Mouse (Mus musculus) lung, embryonic 15.5 days (tissue): ENCODE measurements around the gene Olfr629. TPM values are rescaled to one million over a fixed set of nuclear protein-coding genes. Genes with fewer than 3 reads are reported as not detected.
"Not testable (repeated sequence)": the region's sequence is repeated elsewhere in the genome, so short reads cannot be mapped to it uniquely, and the experiment has no call there.

ENCODE experiments used
- ATAC-seq: fragments of 200-750 bp; cut with Nextera tagmentation; 2 replicates; pipeline ENCODE4 v1.8.0; 2017; ENCODE audit warnings: moderate number of reproducible peaks, borderline replicate concordance; ENCODE audit not compliant: low FRiP score, low TSS enrichment; ENCODE audit errors: extremely low read depth
- H3K27ac ChIP-seq: fragments of 300-500 bp; sonication (generic); 2 replicates; pipeline ENCODE4 v1.5.1; 2015; ENCODE audit warnings: moderate library complexity, mild to moderate bottlenecking, inconsistent platforms
- H3K27me3 ChIP-seq: fragments of 300-500 bp; sonication (generic); 2 replicates; pipeline ENCODE4 v1.6.1; 2015; ENCODE audit warnings: inconsistent platforms
- H3K36me3 ChIP-seq: fragments of 300-500 bp; sonication (generic); 2 replicates; pipeline ENCODE4 v1.6.1; 2015; ENCODE audit warnings: inconsistent platforms
- H3K4me1 ChIP-seq: fragments of 300-500 bp; sonication (generic); 2 replicates; pipeline ENCODE4 v1.6.1; 2015; ENCODE audit warnings: inconsistent platforms
- H3K4me2 ChIP-seq: fragments of 300-500 bp; sonication (generic); 2 replicates; pipeline ENCODE4 v1.6.1; 2015; ENCODE audit warnings: inconsistent platforms, mild to moderate bottlenecking, moderate library complexity
- H3K4me3 ChIP-seq: fragments of 300-500 bp; sonication (generic); 2 replicates; pipeline ENCODE4 v1.5.1; 2015; ENCODE audit warnings: mild to moderate bottlenecking, inconsistent platforms
- H3K9ac ChIP-seq: fragments of 300-500 bp; sonication (generic); 2 replicates; pipeline ENCODE4 v1.6.1; 2015; ENCODE audit warnings: inconsistent platforms
- H3K9me3 ChIP-seq: fragments of 300-500 bp; sonication (generic); 2 replicates; pipeline ENCODE4 v1.6.1; 2016; ENCODE audit warnings: inconsistent platforms
- WGBS: fragments of 180-500 bp; shearing (Covaris S2); methylation state at CpG from one replicate; pipeline ENCODE4 v1.1.7; 2015; 5-methylcytosine and 5-hydroxymethylcytosine counted together
- polyA plus RNA-seq: library from polyadenylated mRNA; unstranded; fragments of >200 nt; fragmentation: Nextera tagmentation; extraction: Ambion mirVana; gene quantifications from 2 replicates; pipeline ENCODE4 v1.2.1, GENCODE M21; 2015

Gene Olfr629
- not detected in 2 replicates for polyA plus RNA-seq

- H3K27me3 ChIP-seq = no peaks in the 10 kb centered on the region
- no peak within 1 kb of the TSS for H3K27ac ChIP-seq
- H3K9ac ChIP-seq = no peak within 1 kb of the TSS
- H3K36me3 ChIP-seq = no peaks in the 10 kb centered on the region
- 76% methylated on average over 2 of the region's 2 CpGs for WGBS
- H3K4me1 ChIP-seq = no peaks in the 10 kb centered on the region
- no peak within 1 kb of the TSS for H3K4me2 ChIP-seq
- no peaks in the 10 kb centered on the region for H3K9me3 ChIP-seq
- no peak for ATAC-seq
- H3K4me3 ChIP-seq = no peak within 1 kb of the TSS
Measured at GRCm38 (mm10) chr7:103744843-103745242, at the start of gene Olfr629. Olfr629 (minus strand) TSS chr7:103744943.

DNA sequence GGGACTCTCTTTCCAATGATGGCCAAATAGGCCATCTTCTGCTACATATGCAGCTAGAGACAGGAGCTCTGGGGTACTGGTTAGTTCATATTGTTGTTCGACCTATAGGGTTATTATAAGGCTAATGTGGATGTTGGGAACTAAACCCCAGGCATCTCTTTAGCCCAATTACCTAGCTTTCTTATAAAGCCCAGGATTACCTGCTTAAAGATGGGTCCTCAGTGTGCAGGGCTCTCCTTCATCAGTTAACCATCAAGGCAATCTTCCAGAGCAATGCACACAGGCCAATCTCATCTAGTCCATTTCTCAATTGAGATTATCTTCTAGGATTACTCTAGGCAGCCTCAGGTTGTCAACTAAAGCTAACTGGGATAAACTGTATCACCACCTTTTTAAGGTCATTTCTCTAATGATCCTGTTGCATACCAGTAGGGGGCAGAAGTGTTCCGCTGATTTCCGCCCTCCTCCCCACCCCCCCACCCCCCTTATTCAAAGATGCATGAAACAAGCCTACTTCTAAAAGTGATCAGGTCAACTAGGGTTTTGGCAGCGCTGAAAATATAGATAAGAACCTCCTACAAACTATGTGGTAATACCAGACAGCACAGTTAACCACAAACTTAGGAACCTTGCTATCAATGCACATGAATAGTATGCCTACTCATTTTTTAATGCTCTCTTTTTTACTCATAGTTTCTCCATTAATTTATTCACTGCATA lies 48.1 kb upstream of the Olfr629 start:
- WGBS = 25% methylated on average over 4 of the region's 4 CpGs
- Histone ChIP-seq H3K27me3 (no peaks in the 10 kb centered on the region), H3K36me3 (no peaks in the 10 kb centered on the region), H3K4me2 (no peak overlapping the region), H3K9ac (no peak overlapping the region), H3K27ac (no peak overlapping the region), H3K4me1 (no peaks in the 10 kb centered on the region), H3K4me3 (no peak overlapping the region), H3K9me3 (no peaks in the 10 kb centered on the region)
- ATAC-seq = no peak

DNA sequence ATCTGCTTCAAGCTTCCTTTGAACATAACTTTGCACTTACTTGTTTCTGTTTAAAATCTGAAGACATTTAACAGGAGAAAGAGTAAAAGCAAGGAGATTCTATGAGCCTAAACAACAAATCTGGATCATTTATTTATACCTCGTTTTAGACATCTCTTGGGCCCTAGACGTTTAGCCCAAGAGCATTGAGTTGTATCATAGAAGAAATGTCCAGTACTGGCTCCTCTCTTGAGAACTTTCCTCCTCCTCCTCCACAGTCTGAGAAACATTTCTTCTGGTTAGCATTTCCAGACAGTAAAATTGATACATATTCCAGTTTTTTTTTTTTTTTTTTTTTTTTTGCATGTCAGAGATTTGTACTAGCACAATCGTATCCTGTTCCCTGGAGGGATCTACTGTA lies 47.0 kb upstream of the Olfr629 start, which contains the start of gene Olfr67:
Olfr67 (minus strand) TSS at position 101 of the 400 bp plus-strand sequence.
- no peaks in the 10 kb centered on the region for H3K9me3 ChIP-seq
- WGBS = 55% methylated on average over 3 of the region's 3 CpGs

DNA sequence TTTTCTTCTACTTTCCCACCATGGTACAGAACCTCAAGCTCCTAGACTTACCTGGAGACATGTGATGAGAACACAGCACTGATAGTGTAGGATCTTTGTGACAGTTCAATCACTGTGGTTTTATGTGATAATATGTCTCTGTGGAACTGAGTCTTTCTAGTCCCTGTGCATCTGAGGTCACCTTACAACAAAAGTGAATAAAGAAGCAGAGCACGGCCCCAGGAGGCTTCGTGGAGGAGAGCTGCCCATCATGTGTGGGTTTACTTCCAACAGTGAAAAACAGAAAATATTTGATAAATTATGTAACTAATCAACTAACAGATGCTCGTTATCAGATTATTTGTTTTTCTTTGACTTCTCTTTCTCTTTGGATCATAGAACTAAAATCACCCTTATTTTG lies 34.9 kb upstream of the Olfr629 start, which contains the start of gene Olfr68:
Olfr68 (minus strand) TSS at position 101 of the 400 bp plus-strand sequence.
- WGBS = 78% methylated on average over 3 of the region's 3 CpGs
- no peak for ATAC-seq

More for the DNA sequence above, 47.0 kb upstream of the Olfr629 start, which contains the start of gene Olfr67:
- Histone ChIP-seq H3K9ac (no peak within 1 kb of the TSS), H3K27ac (no peak within 1 kb of the TSS), H3K36me3 (no peaks in the 10 kb centered on the region), H3K4me1 (no peaks in the 10 kb centered on the region), H3K27me3 (no peaks in the 10 kb centered on the region), H3K4me2 (no peak within 1 kb of the TSS), H3K4me3 (no peak within 1 kb of the TSS)
- ATAC-seq = no peak

DNA sequence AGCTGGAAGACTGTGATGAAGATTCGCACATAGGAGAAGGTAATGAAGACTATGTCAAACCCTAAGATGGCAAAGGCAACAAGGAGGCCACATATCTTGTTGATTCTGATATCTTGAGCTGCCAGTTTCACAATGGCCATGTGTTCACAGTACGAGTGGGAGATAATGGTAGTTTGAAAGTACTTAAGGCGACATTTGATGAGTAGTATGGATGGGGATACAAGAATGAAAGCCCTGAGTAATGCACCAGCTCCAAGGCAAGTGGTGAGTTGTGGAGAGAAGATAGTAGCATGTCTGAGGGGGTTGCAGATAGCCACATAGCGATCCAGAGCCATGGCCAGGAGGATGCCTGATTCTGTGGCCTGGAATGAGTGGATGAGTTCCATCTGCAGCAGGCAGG lies 32.9 kb upstream of the Olfr629 start:
- H3K27me3 ChIP-seq, H3K4me1 ChIP-seq, H3K4me2 ChIP-seq, H3K4me3 ChIP-seq, H3K27ac ChIP-seq, ATAC-seq, H3K9ac ChIP-seq, H3K9me3 ChIP-seq, H3K36me3 ChIP-seq: not testable (repeated sequence)
- WGBS = 74% methylated on average over 4 of the region's 4 CpGs

More for the DNA sequence above, 34.9 kb upstream of the Olfr629 start, which contains the start of gene Olfr68:
- H3K4me1 ChIP-seq = no peaks in the 10 kb centered on the region
- H3K9ac ChIP-seq = no peak within 1 kb of the TSS
- no peak within 1 kb of the TSS for H3K4me3 ChIP-seq
- H3K36me3 ChIP-seq = no peaks in the 10 kb centered on the region
- no peaks in the 10 kb centered on the region for H3K27me3 ChIP-seq
- H3K27ac ChIP-seq = no peak within 1 kb of the TSS
- H3K4me2 ChIP-seq = no peak within 1 kb of the TSS
- no peaks in the 10 kb centered on the region for H3K9me3 ChIP-seq

DNA sequence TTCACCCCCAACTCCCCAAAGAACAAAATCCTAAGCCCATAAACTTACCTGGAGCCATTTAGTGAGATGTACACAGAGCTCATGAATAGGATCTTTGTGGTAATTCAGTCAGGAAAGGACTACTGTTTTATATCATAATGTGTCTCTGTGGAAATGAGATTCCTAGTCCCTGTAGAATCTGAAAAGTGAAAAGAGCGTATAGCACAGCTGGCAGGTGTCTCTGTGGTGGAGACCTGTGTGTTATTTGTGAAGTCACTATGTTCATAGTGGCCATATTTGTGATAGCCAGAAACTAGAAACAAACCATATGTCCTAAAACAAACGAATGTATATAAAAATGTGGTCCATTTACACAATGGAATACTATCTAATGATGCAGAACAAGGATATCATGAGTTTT lies 26.8 kb upstream of the Olfr629 start, which contains the start of gene Olfr69:
Olfr69 (minus strand) TSS at position 101 of the 400 bp plus-strand sequence.
- Histone ChIP-seq H3K4me3 (no peak within 1 kb of the TSS), H3K4me2 (no peak within 1 kb of the TSS), H3K9me3 (no peaks in the 10 kb centered on the region), H3K36me3 (no peaks in the 10 kb centered on the region), H3K9ac (no peak within 1 kb of the TSS), H3K27ac (no peak within 1 kb of the TSS), H3K27me3 (no peaks in the 10 kb centered on the region), H3K4me1 (no peaks in the 10 kb centered on the region)
- no peak for ATAC-seq
- WGBS = 68% methylated on average over 2 of the region's 2 CpGs

DNA sequence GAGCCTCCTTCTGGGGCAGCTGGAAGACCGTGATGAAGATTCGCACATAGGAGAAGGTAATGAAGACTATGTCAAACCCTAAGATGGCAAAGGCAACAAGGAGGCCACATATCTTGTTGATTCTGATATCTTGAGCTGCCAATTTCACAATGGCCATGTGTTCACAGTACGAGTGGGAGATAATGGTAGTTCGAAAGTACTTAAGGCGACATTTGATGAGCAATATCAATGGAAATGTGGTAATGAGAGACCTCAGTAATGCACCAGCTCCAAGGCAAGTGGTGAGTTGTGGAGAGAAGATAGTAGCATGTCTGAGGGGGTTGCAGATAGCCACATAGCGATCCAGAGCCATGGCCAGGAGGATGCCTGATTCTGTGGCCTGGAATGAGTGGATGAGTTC lies 22.9 kb upstream of the Olfr629 start:
- not testable (repeated sequence) for ATAC-seq

GRCm38 (mm10) chr7:103762212-103762611 lies 17.5 kb upstream of the Olfr629 start:
- not testable (repeated sequence) for H3K9me3 ChIP-seq, ATAC-seq, H3K27ac ChIP-seq, H3K4me2 ChIP-seq, H3K4me1 ChIP-seq, H3K9ac ChIP-seq, H3K27me3 ChIP-seq, H3K36me3 ChIP-seq, H3K4me3 ChIP-seq
- WGBS = 74% methylated on average over 6 of the region's 6 CpGs

More for the DNA sequence above, 22.9 kb upstream of the Olfr629 start:
- not testable (repeated sequence) for H3K4me2 ChIP-seq, H3K4me1 ChIP-seq, H3K27me3 ChIP-seq, H3K9me3 ChIP-seq, H3K4me3 ChIP-seq, H3K36me3 ChIP-seq, H3K9ac ChIP-seq, H3K27ac ChIP-seq
- WGBS = 87% methylated on average over 6 of the region's 6 CpGs

GRCm38 (mm10) chr7:103757233-103757632 lies 12.5 kb upstream of the Olfr629 start, which contains the start of gene Olfr630:
Olfr630 (minus strand) TSS chr7:103757333.
- Histone ChIP-seq H3K4me3 (no peak within 1 kb of the TSS), H3K9me3 (no peaks in the 10 kb centered on the region), H3K27me3 (no peaks in the 10 kb centered on the region), H3K27ac (no peak within 1 kb of the TSS), H3K4me1 (no peaks in the 10 kb centered on the region), H3K36me3 (no peaks in the 10 kb centered on the region), H3K4me2 (no peak within 1 kb of the TSS), H3K9ac (no peak within 1 kb of the TSS)
- 39% methylated on average over 2 of the region's 2 CpGs for WGBS
- ATAC-seq = no peak

DNA sequence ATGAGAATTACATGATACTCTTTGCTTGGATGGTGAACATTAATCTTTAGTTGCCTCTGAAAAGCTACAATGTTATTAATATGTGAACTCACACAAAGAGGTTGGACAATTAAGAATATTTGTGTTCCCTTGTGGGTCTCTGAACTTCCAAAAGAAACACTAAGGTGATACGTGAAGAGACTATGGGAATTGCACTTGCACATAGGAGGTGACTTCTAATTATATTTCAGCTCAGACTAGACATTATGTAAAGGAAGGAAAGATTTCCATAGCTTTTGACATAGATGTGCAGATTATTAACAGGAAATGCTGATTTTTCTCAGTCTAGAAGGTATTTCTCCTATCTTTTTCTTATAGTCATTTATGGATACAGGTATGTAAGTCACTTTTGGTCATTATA lies 14.7 kb downstream of the Olfr629 start, which contains the start of gene Olfr628:
Olfr628 (plus strand) TSS at position 301 of the 400 bp plus-strand sequence.
- 76% methylated on average over 1 of the region's 1 CpGs for WGBS
- Histone ChIP-seq H3K4me3 (no peak within 1 kb of the TSS), H3K36me3 (no peaks in the 10 kb centered on the region), H3K4me2 (no peak within 1 kb of the TSS), H3K27ac (no peak within 1 kb of the TSS), H3K27me3 (no peaks in the 10 kb centered on the region), H3K9me3 (no peaks in the 10 kb centered on the region), H3K9ac (no peak within 1 kb of the TSS), H3K4me1 (no peaks in the 10 kb centered on the region)
- ATAC-seq = no peak

DNA sequence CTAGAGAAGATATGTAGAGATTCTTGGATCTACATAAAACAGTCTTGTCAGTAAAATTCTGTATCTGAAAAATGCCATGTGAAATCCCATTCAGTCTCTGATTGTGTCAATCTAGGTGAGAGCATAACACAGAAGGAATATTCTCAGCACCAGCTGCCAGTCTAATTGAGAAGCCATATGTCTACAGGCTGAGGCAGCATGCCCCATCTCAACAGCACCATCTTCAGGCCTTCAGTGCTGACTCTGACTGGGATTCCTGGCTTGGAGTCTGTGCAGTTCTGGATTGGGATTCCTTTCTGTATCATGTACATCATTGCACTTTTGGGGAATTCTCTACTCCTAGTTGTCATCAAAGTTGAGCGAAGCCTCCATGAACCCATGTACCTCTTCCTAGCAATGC lies 28.3 kb downstream of the Olfr629 start:
- not testable (repeated sequence) for H3K9me3 ChIP-seq, H3K4me2 ChIP-seq, H3K4me1 ChIP-seq, H3K36me3 ChIP-seq, H3K27me3 ChIP-seq, H3K4me3 ChIP-seq, H3K9ac ChIP-seq, H3K27ac ChIP-seq, ATAC-seq
- WGBS = 76% methylated on average over 1 of the region's 1 CpGs

DNA sequence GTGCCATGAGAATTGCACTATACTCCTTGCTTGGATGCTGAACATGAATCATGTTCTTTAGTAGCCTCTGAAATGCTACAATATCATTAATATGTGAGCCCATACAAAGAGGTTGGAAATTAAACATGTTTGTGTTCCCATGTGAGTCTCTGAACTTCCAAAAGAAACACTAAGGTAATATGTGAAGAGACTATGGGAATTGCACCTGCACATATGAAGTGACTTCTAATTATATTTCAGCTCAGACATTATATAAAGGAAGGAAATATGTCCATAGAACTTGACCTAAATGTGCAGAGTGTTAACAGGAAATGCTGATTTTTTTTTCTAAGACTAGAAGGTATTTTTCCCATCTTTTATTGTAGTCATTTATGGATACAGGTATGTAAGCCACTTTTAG lies 30.4 kb downstream of the Olfr629 start, which contains the start of gene Olfr243:
Olfr243 (plus strand) TSS at position 301 of the 400 bp plus-strand sequence.
- Histone ChIP-seq H3K4me1 (no peaks in the 10 kb centered on the region), H3K9me3 (no peaks in the 10 kb centered on the region), H3K27ac (no peak within 1 kb of the TSS), H3K36me3 (no peaks in the 10 kb centered on the region), H3K9ac (no peak within 1 kb of the TSS), H3K4me3 (no peak within 1 kb of the TSS), H3K4me2 (no peak within 1 kb of the TSS), H3K27me3 (no peaks in the 10 kb centered on the region)
- no peak for ATAC-seq
